ENCODE assay signal across 9 mouse cellular contexts in genomic region chr17:82957409-82957808, GRCm38 (mm10).
DNase-seq lines count a peak whose midpoint lies in the region; ATAC-seq lines count a peak whose summit lies in the region.
"Had no signal": no experiment of that assay in that cellular context is flagged by ENCODE, and none has a peak within 500 bp of the region (broad histone marks: within the 10 kb centered on the region; RNA-seq: fewer than 3 reads in every experiment).

No protein-coding gene starts in this region.

- H3K9ac ChIP-seq in kidney, embryonic 14.5 days (ENCODE audit: low read depth, low read length): no peak overlapping the region
- no peak overlapping the region for H3K9ac ChIP-seq in midbrain, embryonic 15.5 days
- H3K9ac ChIP-seq: embryonic facial prominence, embryonic 13.5 days; limb, embryonic 12.5 days had no signal

- peak; percentile 66; the same call in 1 of the 2 replicates for ATAC-seq in kidney, embryonic 14.5 days (ENCODE audit: low FRiP score, low TSS enrichment)
- peak; percentile 86 for ATAC-seq in midbrain, embryonic 15.5 days (replicated peaks)

- no peaks in the 10 kb centered on the region for H3K36me3 ChIP-seq in kidney, embryonic 14.5 days (ENCODE audit: control insufficient read depth, insufficient read depth, low read length)
- no peaks in the 10 kb centered on the region for H3K36me3 ChIP-seq in midbrain, embryonic 15.5 days (replicated peaks)
- H3K36me3 ChIP-seq: embryonic facial prominence, embryonic 13.5 days; limb, embryonic 12.5 days had no signal

- DNase-seq in kidney, adult 11 months: no peak
- peak; percentile 71 for DNase-seq in ES-CJ7 (ENCODE audit: low read depth, low spot score)
- DNase-seq in adipocyte (ENCODE audit: low spot score): peak; percentile 79
- DNase-seq in forelimb bud, embryonic 11.5 days (ENCODE audit: low read depth, low spot score): peak; percentile 76
- no peak for DNase-seq in gastrocnemius, postnatal 14 days

- intact Hi-C loops in gastrocnemius, postnatal 14 days (cut with DNase I; ENCODE audit: low total_unique reads): no loop called here

- H3K4me3 ChIP-seq in kidney, embryonic 14.5 days (ENCODE audit: low read length): no peak overlapping the region
- no peak overlapping the region for H3K4me3 ChIP-seq in midbrain, embryonic 15.5 days
- H3K4me3 ChIP-seq: embryonic facial prominence, embryonic 13.5 days; limb, embryonic 12.5 days had no signal

- no peaks in the 10 kb centered on the region for H3K4me1 ChIP-seq in kidney, embryonic 14.5 days (ENCODE audit: control insufficient read depth, insufficient read depth, low read length)
- H3K4me1 ChIP-seq in midbrain, embryonic 15.5 days: no peaks in the 10 kb centered on the region
- H3K4me1 ChIP-seq: embryonic facial prominence, embryonic 13.5 days; limb, embryonic 12.5 days had no signal

- no peaks in the 10 kb centered on the region for H3K27me3 ChIP-seq in kidney, embryonic 14.5 days (ENCODE audit: control insufficient read depth, insufficient read depth, low read length)
- H3K27me3 ChIP-seq in midbrain, embryonic 15.5 days (replicated peaks): no peaks in the 10 kb centered on the region

- H3K9me3 ChIP-seq in kidney, embryonic 14.5 days (ENCODE audit: control insufficient read depth, low read length): no peaks in the 10 kb centered on the region
- H3K9me3 ChIP-seq in midbrain, embryonic 15.5 days: no peaks in the 10 kb centered on the region
- H3K9me3 ChIP-seq: embryonic facial prominence, embryonic 13.5 days; limb, embryonic 12.5 days had no signal

- H3K27ac ChIP-seq in kidney, embryonic 14.5 days (ENCODE audit: low read depth, low read length): no peak overlapping the region
- no peak overlapping the region for H3K27ac ChIP-seq in midbrain, embryonic 15.5 days
- H3K27ac ChIP-seq: embryonic facial prominence, embryonic 13.5 days; limb, embryonic 12.5 days had no signal

- 37% methylated on average over 4 of the region's 4 CpGs for WGBS in kidney, embryonic 14.5 days
- 44% methylated on average over 4 of the region's 4 CpGs for WGBS in midbrain, embryonic 15.5 days

- no peak overlapping the region for H3K4me2 ChIP-seq in kidney, embryonic 14.5 days (replicated peaks; ENCODE audit: low read depth, low read length)
- H3K4me2 ChIP-seq in midbrain, embryonic 15.5 days: no peak overlapping the region
- H3K4me2 ChIP-seq: embryonic facial prominence, embryonic 13.5 days; limb, embryonic 12.5 days had no signal

Comparison
In these comparisons a context has a peak if more than half of its experiments do, and no peak if none do; other contexts are left out.
1. DNase-seq: peak in ES-CJ7 (single experiment), adipocyte (single experiment) and forelimb bud, embryonic 11.5 days (single experiment); none in kidney, adult 11 months (single experiment) and gastrocnemius, postnatal 14 days (single experiment).